Mouse (Mus musculus): ENCODE measurements around the gene Pip5k1b.

- TF ChIP-seq CTCF (IDR thresholded peaks at IDR 0.05; ENCODE audit: control insufficient read depth, insufficient read depth, low read length), result no peak
- no peak for TF ChIP-seq POLR2A (IDR thresholded peaks at IDR 0.05; ENCODE audit: borderline replicate concordance, control insufficient read depth, low read depth, low read length)
Measured at GRCm38 (mm10) chr19:24368419-24368818, 187.3 kb downstream of the Pip5k1b start.

Data from bone marrow, adult 2 months (tissue).